Mouse (Mus musculus) testis, postnatal 14 days (tissue): Measurements from ENCODE around the gene Csdc2.
"Not testable (repeated sequence)": the region's sequence is repeated elsewhere in the genome, so short reads cannot be mapped to it uniquely, and the experiment has no call there.

Source experiments
- DNase-seq: peaks from one replicate; pipeline ENCODE4 v3.0.0; 2021; ENCODE audit warnings: low spot score

Gene Csdc2

GRCm38 (mm10) chr15:81955414-81955813, 18.9 kb downstream of the Csdc2 start:
- no peak for DNase-seq

DNA sequence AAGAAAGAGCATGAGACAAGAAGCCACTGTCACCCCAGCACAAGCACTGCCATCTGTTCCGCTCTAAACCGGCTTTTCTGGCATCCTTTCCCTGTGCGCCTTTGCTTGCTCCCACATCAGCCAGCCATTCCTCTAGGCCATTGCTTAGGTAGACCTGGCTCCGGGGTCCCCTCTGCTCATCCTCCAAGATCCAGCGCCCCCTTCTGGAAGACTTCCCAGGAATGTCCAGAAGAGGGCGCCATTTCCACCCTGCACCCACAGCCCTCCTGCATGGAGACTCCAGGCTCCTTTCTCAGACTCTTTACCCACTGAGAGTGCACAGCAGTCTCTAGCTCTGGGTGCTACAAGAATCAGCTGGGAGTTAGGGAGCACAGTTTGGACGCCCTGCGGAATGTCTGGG, 19.9 kb downstream of the Csdc2 start:
- DNase-seq = no peak

DNA sequence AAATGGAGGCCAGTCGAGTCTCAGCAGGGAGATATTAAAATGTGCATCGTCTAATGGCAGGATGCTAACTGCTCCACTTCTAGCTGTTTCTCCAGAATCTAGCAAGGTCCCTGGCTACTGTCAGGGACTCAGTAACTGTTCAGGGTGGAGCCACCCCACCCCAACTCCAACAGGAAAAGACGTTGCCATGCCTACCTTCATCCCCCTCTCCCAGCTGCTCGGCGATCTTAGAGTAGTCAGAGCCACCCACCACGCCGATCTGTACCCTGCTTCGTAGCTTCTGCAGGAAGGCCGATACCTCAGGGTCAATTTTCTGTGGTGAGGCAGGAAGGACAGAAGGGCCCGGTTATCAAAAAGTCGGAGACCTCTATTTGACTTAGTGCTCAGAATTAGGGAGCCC, 21.0 kb downstream of the Csdc2 start:
- no peak for DNase-seq

- no peak for DNase-seq
Measured at GRCm38 (mm10) chr15:81958906-81959305, 22.3 kb downstream of the Csdc2 start.

DNA sequence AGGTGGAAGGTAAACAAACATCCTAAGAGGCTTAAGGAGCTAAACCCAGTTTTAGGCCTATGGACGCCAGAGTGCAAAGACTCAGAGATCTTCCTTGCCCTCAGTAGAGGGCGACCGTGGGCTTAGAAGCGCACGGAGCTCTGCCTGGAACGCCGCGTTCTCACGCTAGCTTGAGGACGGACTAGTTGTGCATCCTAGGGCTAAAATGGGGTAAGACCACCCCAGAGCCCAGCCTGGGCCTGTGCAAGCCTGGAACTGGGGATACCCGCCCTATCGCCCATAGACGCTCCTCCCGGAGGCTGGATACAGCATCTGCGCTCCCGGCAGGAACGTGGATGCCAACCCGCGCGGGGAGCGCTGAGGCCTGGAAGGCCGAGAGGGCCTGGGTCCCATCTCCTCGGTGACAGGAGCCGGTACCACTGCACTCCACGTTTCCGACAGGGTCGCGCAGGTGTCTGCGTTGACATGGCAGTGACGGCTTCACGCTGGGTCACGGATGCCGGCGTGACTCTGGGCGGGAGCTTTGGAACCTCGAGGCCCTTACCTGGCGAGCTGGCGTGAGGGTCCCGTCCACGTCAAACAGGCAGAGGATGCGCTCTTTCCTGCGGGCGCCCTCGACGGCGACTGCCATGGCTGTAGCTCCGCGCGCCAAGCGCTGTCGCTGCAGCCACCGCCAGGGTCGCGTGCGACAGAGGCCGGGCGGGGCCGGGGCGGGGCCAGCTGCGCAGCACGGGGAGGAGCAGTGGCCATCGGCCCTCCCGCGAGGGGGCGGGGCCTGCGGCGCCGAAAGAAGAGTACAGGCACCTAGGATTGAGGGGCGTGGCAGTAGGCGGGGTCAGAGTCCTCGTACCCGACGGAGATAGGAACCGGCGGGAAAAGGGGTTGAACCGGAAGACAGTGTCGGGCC, 23.9 kb downstream of the Csdc2 start, which contains the start of gene Pmm1:
Pmm1 (minus strand) TSS at position 760 of the 907 bp plus-strand sequence.
- DNase-seq = peak; percentile 98

GRCm38 (mm10) chr15:81961078-81961451, 24.5 kb downstream of the Csdc2 start:
- no peak for DNase-seq

GRCm38 (mm10) chr15:81964262-81964661, 27.7 kb downstream of the Csdc2 start:
- DNase-seq = no peak

DNA sequence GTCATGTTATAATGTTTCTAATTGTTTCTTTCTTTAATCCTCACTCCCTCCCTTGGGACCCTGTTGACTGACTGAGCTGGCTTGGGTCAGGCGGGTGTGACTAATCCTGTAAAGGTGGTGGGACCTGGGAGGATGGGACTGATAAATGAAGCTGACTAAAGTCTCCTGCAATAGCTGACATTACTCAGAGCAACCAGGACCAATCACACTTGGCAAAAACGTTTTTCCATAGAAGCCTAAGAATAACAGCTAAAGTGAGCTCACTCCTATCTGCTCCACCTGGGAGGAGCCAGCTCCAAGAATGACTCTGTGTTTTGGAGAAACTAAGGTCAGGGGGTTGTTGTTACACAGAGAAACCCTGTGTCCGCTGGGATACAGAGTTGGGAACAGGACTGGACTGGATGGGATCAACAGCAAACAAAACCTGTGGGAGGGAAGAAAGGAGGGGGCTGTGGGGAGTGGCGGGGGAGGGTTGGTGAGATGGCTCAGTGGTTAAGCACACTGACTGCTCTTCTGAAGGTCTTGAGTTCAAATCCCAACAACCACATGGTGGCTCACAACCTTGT, 28.5 kb downstream of the Csdc2 start:
- DNase-seq = peak; percentile 71

GRCm38 (mm10) chr15:81966062-81966829, 29.7 kb downstream of the Csdc2 start:
- DNase-seq = no peak

GRCm38 (mm10) chr15:81967821-81968220, 31.3 kb downstream of the Csdc2 start:
- no peak for DNase-seq

DNA sequence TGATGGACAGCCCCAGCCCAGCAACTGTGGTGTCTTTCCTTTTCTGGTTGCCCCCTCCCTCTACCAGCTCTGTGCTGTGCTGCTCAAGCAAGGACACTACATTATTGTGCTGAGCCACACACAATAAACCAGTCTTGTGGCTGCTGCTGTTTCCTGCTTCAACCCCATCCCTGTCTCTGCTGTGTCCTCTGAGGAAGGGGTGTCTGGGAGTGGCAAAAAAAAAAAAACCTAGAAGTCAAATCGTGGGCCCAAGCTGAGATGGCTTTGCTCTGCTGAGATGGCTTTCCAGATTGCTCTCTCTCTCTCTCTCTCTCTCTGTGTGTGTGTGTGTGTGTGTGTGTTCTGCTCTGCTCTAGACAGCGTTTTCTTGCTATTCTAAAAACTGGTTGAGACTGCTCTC, 31.9 kb downstream of the Csdc2 start:
- no peak for DNase-seq

DNA sequence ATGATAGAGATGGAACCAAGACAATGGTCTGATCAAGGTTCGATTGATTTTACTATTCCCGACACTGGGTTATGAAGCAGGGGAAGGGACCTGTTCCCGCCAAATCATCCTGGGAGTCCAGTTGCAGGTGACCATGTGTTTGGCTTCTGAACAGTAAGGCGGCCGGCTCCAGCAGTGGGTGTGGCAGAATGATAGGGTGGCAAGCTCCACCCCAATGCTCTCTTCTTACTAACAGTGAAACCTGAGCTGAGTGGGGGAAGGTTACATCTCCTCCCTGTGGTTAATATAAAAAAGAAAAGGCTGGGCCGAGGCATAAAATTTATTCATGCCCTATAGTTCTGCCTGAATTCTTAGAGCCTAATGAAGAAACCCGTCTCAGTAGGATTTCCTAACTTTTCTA, 32.6 kb downstream of the Csdc2 start:
- no peak for DNase-seq

DNA sequence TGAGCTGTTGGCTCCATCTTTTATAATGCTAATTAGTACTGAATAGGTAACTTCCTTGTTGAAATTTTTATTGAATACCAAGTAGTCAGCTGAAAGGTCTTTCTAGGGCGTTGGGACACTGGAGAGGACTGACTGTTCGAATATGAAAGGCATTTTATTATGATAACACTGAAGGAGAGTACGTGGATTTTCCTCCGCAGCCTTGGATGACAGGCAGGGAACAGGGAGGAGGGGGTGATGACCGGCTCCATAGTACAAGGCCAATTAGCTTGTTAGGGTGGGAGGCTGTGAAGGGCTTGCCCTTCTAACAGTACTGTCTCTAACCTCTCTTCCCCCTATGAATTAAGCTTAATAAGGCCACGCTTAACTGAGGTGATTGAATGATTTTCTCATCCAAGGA, 33.1 kb downstream of the Csdc2 start:
- not testable (repeated sequence) for DNase-seq

DNA sequence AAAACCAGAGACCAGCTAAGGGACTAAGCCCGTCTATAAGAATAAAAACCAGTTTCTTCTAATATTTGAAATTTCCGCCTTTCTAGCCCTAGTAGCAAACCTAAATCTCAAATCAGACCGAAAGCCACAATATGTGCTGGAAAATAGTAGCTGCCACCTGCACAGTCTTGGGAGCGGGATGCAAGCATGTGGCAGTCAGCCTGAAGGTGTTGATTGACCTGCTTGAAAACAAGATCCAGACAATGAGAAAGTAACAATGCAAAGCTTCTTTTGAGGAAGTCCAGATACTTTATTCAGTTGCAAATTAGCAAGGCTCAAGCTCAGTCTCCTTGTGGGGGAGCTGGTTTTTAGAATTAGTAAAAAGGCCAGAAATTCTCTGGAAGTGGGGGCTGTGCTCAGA, 33.9 kb downstream of the Csdc2 start:
- not testable (repeated sequence) for DNase-seq

DNA sequence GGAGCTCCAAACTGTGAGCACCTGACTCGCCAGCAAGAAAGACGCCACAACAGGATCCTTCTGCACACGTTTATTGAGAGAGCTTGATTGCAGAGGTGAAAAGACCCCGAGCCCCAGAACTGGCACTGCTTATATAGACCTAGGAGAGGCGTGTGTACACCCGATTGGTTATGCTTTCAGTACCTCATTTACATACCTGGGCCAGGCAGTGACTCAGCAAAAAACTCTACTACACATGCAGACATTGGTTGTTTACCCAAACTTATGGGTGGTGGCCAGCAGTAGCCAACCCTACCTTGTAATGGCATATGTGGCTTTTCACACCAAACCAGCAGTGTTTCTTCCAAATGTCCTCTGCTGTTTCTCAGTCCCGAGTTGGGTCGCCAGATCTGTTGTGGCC, 38.6 kb downstream of the Csdc2 start:
- not testable (repeated sequence) for DNase-seq

GRCm38 (mm10) chr15:81980321-81980720, 43.8 kb downstream of the Csdc2 start, which contains the start of gene 1700029P11Rik:
TSS of gene 1700029P11Rik (plus strand) at chr15:81980540.
- DNase-seq = peak; percentile 78

- no peak for DNase-seq
Measured at GRCm38 (mm10) chr15:81982173-81982572, 45.6 kb downstream of the Csdc2 start.

DNA sequence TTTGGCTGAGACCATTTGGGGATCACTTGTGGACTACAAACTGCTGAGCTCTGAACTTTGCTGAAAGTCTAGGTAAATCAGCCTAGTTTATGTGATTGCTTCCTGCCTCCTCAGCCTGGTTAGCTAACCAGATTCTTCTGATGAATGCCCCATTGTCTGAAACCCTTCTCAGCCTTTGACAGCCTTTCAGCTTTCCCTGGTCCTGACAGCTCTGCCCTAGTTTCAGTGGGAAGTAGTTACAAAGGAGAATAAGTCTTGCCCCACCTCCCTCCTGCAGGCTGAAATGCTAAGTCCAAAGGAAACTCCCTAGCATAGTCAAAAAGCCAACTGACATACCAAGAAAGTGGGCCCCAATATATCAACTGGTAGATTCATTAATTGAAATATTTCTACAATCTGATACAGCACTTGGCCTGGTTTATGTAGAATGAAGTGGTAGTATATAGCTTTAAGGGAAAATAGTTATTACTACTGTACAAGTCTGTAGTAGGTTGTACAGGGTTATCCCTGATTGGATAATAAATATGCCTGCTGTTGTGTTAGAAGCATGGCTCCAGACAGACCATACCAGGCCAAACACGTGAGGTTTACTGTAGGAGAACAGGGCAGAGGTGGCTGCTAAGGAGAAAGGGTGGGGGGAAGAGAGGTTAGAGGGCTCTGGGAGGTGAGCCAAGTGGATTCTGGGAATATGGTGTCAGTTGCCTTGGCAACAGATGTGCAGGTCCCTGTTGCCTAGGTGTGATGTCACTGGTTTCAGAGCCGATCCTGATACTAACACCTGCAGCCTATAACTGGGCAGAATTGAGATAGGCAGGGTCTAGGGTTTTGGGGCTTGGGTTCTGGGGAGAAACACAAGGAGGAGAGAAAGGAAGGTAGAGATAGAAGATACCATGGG, 49.0 kb downstream of the Csdc2 start:
- no peak for DNase-seq

GRCm38 (mm10) chr15:81987646-81988045, 51.1 kb downstream of the Csdc2 start, which contains the start of gene Xrcc6:
TSS of gene Xrcc6 (plus strand) at chr15:81987835.
- no peak for DNase-seq

DNA sequence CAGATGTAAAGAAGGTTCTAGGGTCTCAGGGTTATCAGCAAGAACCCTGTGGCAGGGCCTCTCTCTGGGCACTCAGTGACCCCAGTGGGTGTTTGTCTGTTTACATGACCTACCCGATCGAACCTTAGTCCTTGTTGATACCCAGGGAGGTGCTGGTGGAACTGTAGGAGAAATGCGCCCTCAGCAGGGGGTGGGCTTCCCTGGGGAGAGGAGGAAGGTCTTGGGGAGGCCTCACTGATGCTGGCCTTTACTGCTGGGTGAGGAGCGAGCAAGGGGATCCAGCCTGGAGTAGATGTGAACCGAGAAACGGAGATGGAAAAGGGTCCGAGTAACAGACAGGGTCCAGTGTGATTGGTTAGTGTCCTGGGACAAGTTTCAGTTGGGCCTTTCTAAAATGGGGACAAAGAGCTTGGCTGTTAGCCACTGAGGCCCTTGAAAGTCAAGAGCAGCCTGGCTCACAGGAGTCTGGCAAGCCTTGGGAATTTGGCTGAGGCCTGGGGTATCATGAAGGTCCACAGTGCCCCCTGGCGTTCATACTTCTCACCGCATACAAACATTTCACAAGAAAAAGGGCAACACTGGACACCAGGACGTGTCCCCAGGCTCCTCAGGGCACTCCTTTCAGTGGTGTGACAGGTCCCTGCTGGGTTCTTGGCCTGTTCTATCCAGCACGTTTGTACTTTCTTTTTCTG, 53.0 kb downstream of the Csdc2 start:
- DNase-seq = peak; percentile 70

- DNase-seq = no peak
Measured at GRCm38 (mm10) chr15:81990549-81990948, 54.0 kb downstream of the Csdc2 start.
